Comparison of ENCODE assay signal across 15 mouse cellular contexts in the genomic region with DNA sequence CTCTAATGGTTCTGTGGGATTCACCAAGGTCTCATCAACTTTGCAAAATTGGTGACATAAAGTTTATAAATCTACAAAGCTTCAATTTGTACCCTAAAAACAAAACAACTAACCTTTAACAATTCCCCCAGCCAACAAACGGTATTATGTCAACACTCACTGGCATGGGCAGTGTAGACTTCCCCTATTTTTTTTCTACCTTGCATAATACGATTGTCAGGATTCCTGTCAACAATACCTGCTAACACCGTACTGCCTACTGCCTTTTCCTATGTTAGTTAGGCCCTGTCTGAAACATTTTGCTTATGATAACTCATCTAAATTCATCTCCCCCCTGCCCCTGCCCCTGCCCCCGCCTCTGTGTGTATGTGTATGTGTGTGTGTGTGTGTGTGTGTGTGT.
"Had no signal": no experiment of that assay in that cellular context is flagged by ENCODE, and none has a peak within 500 bp of the region (broad histone marks: within the 10 kb centered on the region; RNA-seq: fewer than 3 reads in every experiment).

No protein-coding gene starts in this region.

- H3K27me3 ChIP-seq: kidney, embryonic 15.5 days; liver, embryonic 13.5 days had no signal

- H3K4me1 ChIP-seq: kidney, embryonic 15.5 days had no signal

- H3K4me2 ChIP-seq: kidney, embryonic 15.5 days; liver, embryonic 13.5 days; midbrain, embryonic 11.5 days had no signal

- H3K36me3 ChIP-seq: kidney, embryonic 15.5 days; liver, embryonic 13.5 days had no signal

- H3K9ac ChIP-seq: kidney, embryonic 15.5 days; liver, embryonic 13.5 days had no signal

- H3K4me3 ChIP-seq: kidney, embryonic 15.5 days; left cerebral cortex, adult 2 months; liver, embryonic 13.5 days had no signal

- H3K9me3 ChIP-seq: kidney, embryonic 15.5 days; liver, embryonic 13.5 days had no signal

- DNase-seq: kidney, adult 18-20 months; kidney, postnatal 10 days; kidney, postnatal 36 days; layer of hippocampus, postnatal 36 days; liver, embryonic 13.5 days; lung, adult 2 months; midbrain, embryonic 14.5 days; right cerebral cortex, adult 18-20 months; right cerebral cortex, postnatal 25 days; thymus, adult 18-20 months; thymus, postnatal 36 days had no signal

- H3K27ac ChIP-seq: kidney, embryonic 15.5 days; left cerebral cortex, adult 2 months; liver, embryonic 13.5 days; macrophage had no signal
